Mouse (Mus musculus) heart, embryonic 14.5 days (tissue): Measurements from ENCODE around the gene Rictor. TPM values are rescaled to one million over a fixed set of nuclear protein-coding genes. Genes with fewer than 3 reads are reported as not detected.
A peak's percentile ranks its signal among the peaks of the same experiment; 100 is the strongest.
"Not testable (repeated sequence)": the region's sequence is repeated elsewhere in the genome, so short reads cannot be mapped to it uniquely, and the experiment has no call there.

Experiments
- ATAC-seq: fragments of 200-750 bp; cut with Nextera tagmentation; 2 replicates; pipeline ENCODE4 v1.8.0; 2017; ENCODE audit warnings: low read depth, moderate TSS enrichment; ENCODE audit not compliant: insufficient number of reproducible peaks, insufficient read depth, low FRiP score
- H3K27ac ChIP-seq, 2 experiments: fragments of 200-500 bp in 1 of 2; fragments of 300-500 bp in 1 of 2; sonication (generic) in 1 of 2; replicated peaks in 1 of 2; 2 replicates each; pipeline ENCODE4 v1.5.1; 2012 to 2014; ENCODE audit warnings: low read depth in 2 of 2, low read length in 2 of 2, control low read depth in 1 of 2, mild to moderate bottlenecking in 1 of 2, mixed read lengths in 1 of 2; ENCODE audit not compliant: control insufficient read depth in 1 of 2, insufficient read depth in 1 of 2
- H3K27me3 ChIP-seq: fragments of 300-500 bp; sonication (generic); 2 replicates; pipeline ENCODE4 v1.6.1; 2014; ENCODE audit warnings: mild to moderate bottlenecking, low read length, control low read depth; ENCODE audit not compliant: control insufficient read depth, insufficient read depth
- H3K36me3 ChIP-seq: fragments of 300-500 bp; sonication (generic); 2 replicates; pipeline ENCODE4 v1.6.1; 2014; ENCODE audit warnings: mild to moderate bottlenecking, control low read depth, low read length, mixed read lengths; ENCODE audit not compliant: control insufficient read depth, insufficient read depth
- H3K4me1 ChIP-seq, 2 experiments: fragments of 200-500 bp in 1 of 2; fragments of 300-500 bp in 1 of 2; sonication (generic) in 1 of 2; 2 replicates each; pipeline ENCODE4 v1.6.1; 2012 to 2014; ENCODE audit warnings: low read length in 2 of 2, control low read depth in 1 of 2, mixed read lengths in 1 of 2; ENCODE audit not compliant: control insufficient read depth in 2 of 2, insufficient read depth in 2 of 2
- H3K4me2 ChIP-seq: fragments of 300-500 bp; sonication (generic); 2 replicates; pipeline ENCODE4 v1.6.1; 2014; ENCODE audit warnings: mild to moderate bottlenecking, low read length
- H3K4me3 ChIP-seq, 2 experiments: fragments of 200-500 bp in 1 of 2; fragments of 300-500 bp in 1 of 2; sonication (generic) in 1 of 2; 2 replicates each; pipeline ENCODE4 v1.5.1; 2012 to 2014; ENCODE audit warnings: low read length in 2 of 2, mild to moderate bottlenecking in 2 of 2, control low read depth in 1 of 2, low read depth in 1 of 2, moderate library complexity in 1 of 2; ENCODE audit not compliant: control insufficient read depth in 1 of 2, insufficient read depth in 1 of 2
- H3K9ac ChIP-seq: fragments of 300-500 bp; sonication (generic); 2 replicates; pipeline ENCODE4 v1.6.1; 2014; ENCODE audit warnings: mild to moderate bottlenecking, low read length
- H3K9me3 ChIP-seq: fragments of 300-500 bp; sonication (generic); 2 replicates; pipeline ENCODE4 v1.6.1; 2016; ENCODE audit warnings: low read length, control low read depth; ENCODE audit not compliant: control insufficient read depth
- WGBS: fragments of 180-500 bp; shearing (Covaris S2); extraction: QIAGEN DNeasy Blood & Tissue Kit; methylation state at CpG from one replicate; pipeline ENCODE4 v1.1.7; 2014; 5-methylcytosine and 5-hydroxymethylcytosine counted together
- polyA plus RNA-seq: library from polyadenylated mRNA; unstranded; fragments of >200 nt; fragmentation: Nextera tagmentation; extraction: Ambion mirVana; gene quantifications from 2 replicates; pipeline ENCODE4 v1.2.1, GENCODE M21; 2014

Gene Rictor
- polyA plus RNA-seq, 1 experiment from 2014 or later: 30.2 TPM

DNA sequence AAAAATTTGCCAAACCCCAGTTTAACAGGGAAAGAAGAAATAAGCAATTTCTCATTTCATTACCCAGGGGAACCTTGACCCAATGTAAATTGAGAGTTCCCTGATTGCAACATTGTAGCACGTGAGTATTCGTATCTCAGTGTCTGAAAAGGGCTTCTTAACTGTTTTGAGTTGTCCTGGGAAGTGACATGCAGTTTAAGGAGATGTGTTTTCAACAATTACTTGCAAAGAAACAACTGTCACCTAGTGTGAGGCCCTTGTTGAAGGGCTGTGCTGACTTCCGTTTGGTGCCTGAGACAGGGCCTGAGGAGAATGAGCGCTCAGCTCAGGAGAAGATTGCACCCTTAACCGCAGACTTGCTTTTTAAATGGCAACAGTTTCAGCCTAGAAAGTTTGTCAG, 24.9 kb downstream of the Rictor start:
- no peak overlapping the region for H3K9ac ChIP-seq
- ATAC-seq: no peak
- no peak overlapping the region for H3K4me2 ChIP-seq
- no peaks in the 10 kb centered on the region for H3K36me3 ChIP-seq
- peaks cover 0 to 3% of the 10 kb centered on the region in 2 experiments; a peak in 1 of 4 replicates for H3K4me1 ChIP-seq
- 69% methylated on average over 5 of the region's 5 CpGs for WGBS
- no peaks in the 10 kb centered on the region for H3K9me3 ChIP-seq
- no peaks in the 10 kb centered on the region for H3K27me3 ChIP-seq
- no peak overlapping the region for H3K27ac ChIP-seq
- no peak overlapping the region for H3K4me3 ChIP-seq

DNA sequence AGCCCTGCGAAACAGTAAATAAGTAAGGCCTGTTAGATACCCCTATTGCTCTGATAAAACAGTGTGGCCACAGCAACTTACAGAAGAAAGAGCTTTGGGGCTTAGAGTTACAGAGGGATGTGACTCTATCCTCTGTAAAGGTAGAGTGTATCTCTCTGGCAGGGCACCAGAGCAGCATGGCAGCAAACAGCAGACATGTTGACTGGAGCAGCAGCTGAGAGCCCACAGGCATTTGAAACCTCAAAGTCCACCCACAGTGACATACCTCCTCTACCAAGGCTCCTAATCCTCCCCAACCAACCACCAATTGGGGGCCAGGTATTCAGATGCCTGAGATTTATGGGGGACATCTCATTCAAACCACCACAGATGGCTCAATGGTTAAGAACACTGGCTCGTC, 31.0 kb downstream of the Rictor start:
- Histone ChIP-seq H3K36me3 (peaks cover 10% of the 10 kb centered on the region), H3K4me1 (peaks cover 7 to 22% of the 10 kb centered on the region in 2 experiments), H3K27me3 (no peaks in the 10 kb centered on the region), H3K4me2 (no peak overlapping the region), H3K9me3 (no peaks in the 10 kb centered on the region), H3K4me3 (no peak overlapping the region), H3K9ac (no peak overlapping the region), H3K27ac (no peak overlapping the region)
- WGBS: 98% methylated on average over 2 of the region's 2 CpGs
- ATAC-seq: no peak

DNA sequence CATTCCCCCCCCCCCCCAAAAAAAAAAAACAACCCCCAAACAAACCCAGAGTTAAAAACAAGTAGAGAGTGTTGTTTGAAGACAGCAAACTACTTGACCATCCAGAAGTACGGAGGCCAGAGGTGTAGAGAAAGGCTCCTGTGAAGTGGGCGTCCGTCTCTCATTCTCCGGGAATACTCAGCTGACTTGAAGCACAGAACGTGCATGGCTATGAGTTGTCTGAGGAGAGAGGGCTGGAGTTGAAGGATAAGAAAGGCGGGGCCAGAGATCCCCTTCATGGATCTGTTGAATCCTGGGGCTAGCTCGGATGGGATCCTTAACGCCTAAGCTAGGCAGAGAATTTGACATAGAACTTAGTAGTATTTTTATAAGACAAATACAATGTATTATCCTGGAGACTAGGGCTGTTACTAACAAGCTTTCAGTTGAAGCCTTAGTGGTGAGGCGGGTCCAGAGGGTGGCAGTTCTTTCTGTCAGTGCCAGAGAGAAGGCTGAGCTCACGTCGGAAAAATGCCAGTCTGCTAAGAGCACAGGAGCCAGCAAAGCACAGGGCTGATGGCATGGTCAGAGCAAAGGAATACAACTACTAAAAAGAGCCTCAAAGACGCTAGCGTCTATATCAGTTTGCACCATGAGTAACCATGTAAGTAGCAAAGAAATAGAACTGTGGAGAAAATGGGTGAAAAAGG, 34.3 kb downstream of the Rictor start:
- Histone ChIP-seq H3K4me2 (peak overlapping the region; percentile 57), H3K36me3 (peaks cover 30% of the 10 kb centered on the region), H3K27ac (peak overlapping the region; percentile 78 to 82), H3K4me3 (0 out of 4 replicates have a peak overlapping the region, but pooled peaks of 1 of the 2 experiments have one; percentile 3), H3K4me1 (peaks cover 7 to 22% of the 10 kb centered on the region in 2 experiments), H3K9ac (peak overlapping the region; percentile 52), H3K27me3 (no peaks in the 10 kb centered on the region), H3K9me3 (no peaks in the 10 kb centered on the region)
- ATAC-seq: peak; percentile 64; the same call in 1 of the 2 replicates
- 14% methylated on average over 13 of the region's 13 CpGs for WGBS

DNA sequence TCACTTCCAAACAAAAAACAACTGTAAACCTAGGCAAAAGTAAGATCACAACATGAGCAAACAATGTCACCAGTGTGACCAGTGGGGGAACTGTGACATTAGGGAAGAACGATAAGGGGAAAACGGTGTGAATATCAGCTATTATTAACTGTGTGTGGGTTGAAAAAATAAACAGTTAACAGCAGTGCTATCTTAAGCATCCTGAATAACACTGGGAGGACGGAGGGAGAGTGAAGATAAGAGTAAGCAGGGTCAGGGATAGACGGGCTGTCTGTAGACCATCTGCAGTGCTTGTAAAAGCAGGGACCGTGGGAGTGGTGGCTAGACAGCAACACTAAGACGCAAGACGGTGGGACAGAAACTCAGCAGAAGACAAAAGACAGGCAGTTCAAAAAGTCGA, 35.5 kb downstream of the Rictor start:
- Histone ChIP-seq H3K27me3 (no peaks in the 10 kb centered on the region), H3K4me2 (peak overlapping the region; percentile 54), H3K4me3 (no peak overlapping the region; a peak in 1 of 4 replicates), H3K36me3 (peaks cover 38% of the 10 kb centered on the region), H3K4me1 (peaks cover 7 to 22% of the 10 kb centered on the region in 2 experiments), H3K27ac (peak overlapping the region; percentile 64 to 82), H3K9me3 (no peaks in the 10 kb centered on the region), H3K9ac (peak overlapping the region; percentile 54)
- 4% methylated on average over 8 of the region's 8 CpGs for WGBS
- ATAC-seq: no peak

DNA sequence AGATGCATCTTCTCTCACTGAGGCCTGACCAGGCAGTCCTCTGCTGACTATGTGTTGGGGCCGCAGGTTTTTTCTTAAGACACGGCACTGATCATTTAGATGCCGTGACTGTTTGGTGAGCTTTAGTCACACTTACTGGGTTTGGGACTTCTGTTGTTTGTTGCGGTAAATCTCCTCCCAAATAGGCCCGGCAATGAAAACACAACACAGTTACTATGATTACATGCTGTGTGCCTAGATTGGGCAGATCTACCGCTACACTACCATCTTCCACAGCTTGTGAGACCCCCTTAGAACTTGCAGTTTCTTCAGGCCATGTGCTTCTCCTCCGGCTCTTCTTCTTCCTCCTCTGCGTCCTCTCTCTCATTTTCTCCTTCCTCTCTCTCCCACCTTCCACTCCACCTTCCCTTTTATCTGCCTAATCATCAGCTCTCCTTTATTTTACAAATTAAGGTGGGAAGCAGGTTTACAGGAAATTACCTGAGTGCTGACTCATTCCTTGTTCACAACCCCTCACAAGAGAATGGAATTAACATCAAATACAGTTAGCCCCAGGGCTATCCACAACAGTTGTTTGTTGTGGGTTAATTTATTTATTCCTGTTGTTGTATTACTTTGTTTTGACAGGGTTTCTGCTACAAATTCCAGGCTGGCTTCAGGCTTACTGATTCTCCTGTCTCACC, 38.3 kb downstream of the Rictor start:
- H3K36me3 ChIP-seq: peaks cover 37% of the 10 kb centered on the region
- H3K27me3 ChIP-seq, H3K4me3 ChIP-seq, H3K4me2 ChIP-seq, H3K27ac ChIP-seq, H3K9me3 ChIP-seq, H3K9ac ChIP-seq, ATAC-seq: not testable (repeated sequence)
- 76% methylated on average over 8 of the region's 8 CpGs for WGBS
- H3K4me1 ChIP-seq: peaks cover 7 to 22% of the 10 kb centered on the region in 2 experiments

DNA sequence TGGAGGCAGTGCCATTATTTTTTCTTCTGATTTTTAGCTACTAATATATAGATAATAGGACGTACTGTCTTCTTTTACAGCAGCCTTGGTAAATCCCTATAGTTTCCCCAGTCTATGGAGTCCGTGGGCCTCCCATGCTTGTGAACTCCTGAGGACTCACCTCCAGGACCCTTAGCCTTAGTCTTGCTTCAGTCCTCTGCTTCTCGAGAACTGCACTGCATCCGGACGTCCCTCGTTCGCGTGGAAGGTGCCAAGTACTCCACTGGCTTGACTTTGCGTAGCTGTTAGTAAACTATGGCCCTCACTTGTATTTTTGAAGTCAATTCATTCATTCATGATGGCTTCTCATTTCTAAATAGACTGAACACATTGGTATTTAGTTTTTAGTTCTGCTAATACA, 38.8 kb downstream of the Rictor start:
- Histone ChIP-seq H3K9ac (no peak overlapping the region), H3K27ac (no peak overlapping the region), H3K4me1 (peaks cover 7 to 21% of the 10 kb centered on the region in 2 experiments), H3K4me2 (no peak overlapping the region), H3K9me3 (no peaks in the 10 kb centered on the region), H3K27me3 (no peaks in the 10 kb centered on the region), H3K4me3 (no peak overlapping the region), H3K36me3 (peaks cover 37% of the 10 kb centered on the region)
- 84% methylated on average over 9 of the region's 9 CpGs for WGBS
- ATAC-seq: no peak

DNA sequence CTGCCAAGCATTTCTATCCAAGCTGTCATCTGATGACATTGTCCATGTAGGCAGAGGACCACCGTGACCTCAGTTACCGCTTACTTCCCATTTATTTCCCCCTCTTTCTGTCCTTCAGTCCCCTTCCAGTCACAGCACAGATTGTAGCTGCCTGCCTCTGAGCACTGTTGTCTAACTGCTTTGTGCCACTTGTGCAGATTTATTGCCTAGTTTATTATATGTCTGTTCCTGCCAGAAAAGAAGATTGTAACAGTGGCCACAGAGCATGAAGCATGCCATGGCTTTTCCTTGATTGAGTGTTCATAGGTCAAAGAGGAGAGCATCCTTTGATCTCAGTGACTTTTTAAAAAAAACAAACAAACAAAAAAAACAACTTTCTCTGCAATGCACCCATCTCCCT, 46.2 kb downstream of the Rictor start:
- Histone ChIP-seq H3K4me2 (no peak overlapping the region), H3K4me3 (no peak overlapping the region), H3K9ac (no peak overlapping the region), H3K4me1 (no peaks in the 10 kb centered on the region), H3K36me3 (peaks cover 52% of the 10 kb centered on the region), H3K27ac (no peak overlapping the region), H3K9me3 (no peaks in the 10 kb centered on the region), H3K27me3 (no peaks in the 10 kb centered on the region)
- no peak for ATAC-seq
- 78% methylated on average over 2 of the region's 2 CpGs for WGBS
